Mouse (Mus musculus): ENCODE data around the gene Lypd5.
"Not testable (repeated sequence)": the region's sequence is repeated elsewhere in the genome, so short reads cannot be mapped to it uniquely, and the experiment has no call there.

The Lypd5 gene

GRCm38 (mm10) chr7:24384070-24384469 lies 35.1 kb downstream of the Lypd5 start:
- DNase-seq: peak in 1 of 2 experiments; percentile 37

GRCm38 (mm10) chr7:24384827-24385226 lies 35.8 kb downstream of the Lypd5 start:
- DNase-seq: peak; percentile 83 to 86

- DNase-seq: peak in 1 of 2 experiments; percentile 22
Observed at GRCm38 (mm10) chr7:24387059-24387556, 38.1 kb downstream of the Lypd5 start.

- peak in 1 of 2 experiments; percentile 5 for DNase-seq
Observed at GRCm38 (mm10) chr7:24389516-24390187, 40.7 kb downstream of the Lypd5 start.

DNA sequence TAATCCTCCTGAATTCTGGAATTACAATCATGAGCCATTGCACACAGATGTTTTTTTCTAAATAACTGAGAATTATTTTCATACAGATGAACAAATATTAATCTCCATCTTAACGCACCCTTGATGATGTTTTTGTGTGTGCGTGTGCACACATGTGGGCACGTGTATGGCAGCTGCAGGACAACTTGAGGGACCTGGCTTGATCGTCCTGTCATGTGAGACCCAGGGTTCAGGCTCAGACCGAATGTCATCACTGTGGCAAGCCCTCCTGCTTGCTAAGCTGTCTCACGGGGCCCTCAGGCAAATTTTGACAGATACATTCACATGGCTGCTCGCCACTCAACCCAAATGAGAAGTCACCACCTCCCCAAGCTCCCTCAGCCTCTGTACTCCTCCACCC lies 41.5 kb downstream of the Lypd5 start:
- no peak for DNase-seq

- DNase-seq: no peak
Observed at GRCm38 (mm10) chr7:24391077-24391476, 42.1 kb downstream of the Lypd5 start.

GRCm38 (mm10) chr7:24391687-24392086 lies 42.7 kb downstream of the Lypd5 start:
- DNase-seq: no peak

- DNase-seq: peak in 1 of 2 experiments; percentile 3
Observed at GRCm38 (mm10) chr7:24394054-24394453, 45.1 kb downstream of the Lypd5 start.

DNA sequence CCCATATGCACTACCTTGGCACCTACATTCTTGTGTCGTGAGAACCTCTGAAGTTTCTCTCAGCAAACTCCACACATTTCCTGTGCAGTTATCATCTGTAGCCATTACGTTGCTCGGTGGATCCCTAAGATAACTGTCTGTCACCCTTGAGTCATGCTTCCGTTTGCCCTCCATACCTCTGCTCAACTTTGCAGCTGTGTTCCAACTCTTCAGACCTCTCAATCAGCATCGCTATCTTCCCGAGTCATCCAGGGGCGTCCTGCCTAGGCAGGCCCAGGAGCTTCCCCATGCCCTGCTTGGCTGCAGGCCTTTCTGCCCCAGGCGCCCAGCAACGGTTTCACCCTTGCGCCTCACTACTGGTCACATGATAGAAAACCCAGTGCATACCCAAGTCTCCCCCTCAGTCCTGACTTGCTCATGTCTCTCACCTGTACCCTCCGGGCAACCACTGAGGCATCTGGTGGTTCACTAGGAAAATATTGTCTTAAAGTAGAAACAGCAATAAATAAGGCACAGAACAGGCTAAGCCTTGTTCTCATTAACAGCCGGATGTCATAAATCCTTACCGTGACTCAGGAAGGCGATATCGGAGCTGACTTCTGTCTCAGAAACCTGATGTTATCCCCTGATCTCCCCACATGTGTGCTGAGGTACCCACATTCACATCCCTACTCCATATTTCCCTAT lies 45.6 kb downstream of the Lypd5 start:
- DNase-seq: peak; percentile 47 to 63

DNA sequence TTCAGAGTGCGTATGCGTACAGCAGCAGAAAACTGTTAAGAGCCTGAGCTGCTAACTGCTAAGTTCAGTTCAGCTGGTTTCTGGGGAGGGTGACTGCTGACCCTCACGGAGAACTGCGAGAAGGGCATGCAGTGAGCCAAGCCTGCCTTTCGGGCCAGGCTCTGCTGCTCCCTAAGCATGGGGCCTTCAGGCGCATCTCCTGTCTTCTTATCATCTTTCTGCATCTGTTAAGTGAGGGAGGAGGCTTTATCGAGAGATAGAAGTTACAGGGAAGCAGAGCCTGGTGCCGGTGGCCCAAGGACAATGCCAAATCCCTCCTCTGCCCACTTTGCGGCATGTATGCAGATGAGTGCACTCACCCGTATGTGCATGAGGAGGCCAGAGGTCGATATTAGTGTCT lies 47.8 kb downstream of the Lypd5 start:
- no peak for DNase-seq

GRCm38 (mm10) chr7:24398364-24398913 lies 49.4 kb downstream of the Lypd5 start:
- DNase-seq: no peak

DNA sequence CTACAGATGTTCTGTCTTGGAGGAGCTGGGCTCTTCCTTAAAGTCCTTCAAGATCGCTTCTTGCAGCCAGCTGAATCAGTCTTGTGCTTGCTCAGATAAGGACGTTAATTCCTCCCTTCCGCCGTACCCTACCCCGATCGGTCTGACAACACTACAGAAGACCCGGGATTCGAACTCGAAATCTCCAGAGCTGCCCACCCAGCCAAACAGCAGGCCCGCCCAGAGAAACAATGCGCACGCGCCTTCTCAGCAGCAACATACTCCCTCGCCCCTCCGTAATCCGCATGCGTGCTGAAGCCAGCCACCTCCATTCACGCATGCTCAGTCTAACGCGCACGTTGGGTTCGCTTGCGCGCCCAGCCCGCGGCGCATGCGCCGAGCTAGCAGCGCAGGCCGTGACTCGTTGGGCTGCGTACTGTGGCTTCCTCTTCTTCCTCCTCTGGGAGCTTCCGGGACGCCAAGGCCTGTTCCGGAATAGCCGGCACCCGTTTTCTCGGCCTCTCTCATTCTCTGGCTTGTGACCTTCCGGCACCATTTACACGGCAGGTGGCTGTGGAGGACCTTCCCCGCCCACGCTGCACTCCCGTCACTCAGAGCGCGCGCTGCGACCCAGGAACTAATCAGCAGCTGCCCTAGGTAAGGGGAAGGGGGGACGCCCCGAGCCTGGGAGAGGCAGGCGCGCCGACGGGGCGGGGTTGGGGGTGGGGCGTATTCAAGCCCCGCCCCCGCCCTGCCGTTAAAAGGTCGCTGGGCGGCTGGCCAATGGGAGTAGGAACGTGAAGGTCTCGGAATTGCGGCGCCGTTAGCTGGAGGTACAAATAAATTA lies 50.5 kb downstream of the Lypd5 start, which contains the start of gene Smg9:
Gene Smg9, plus strand, starts transcription at position 364 of the 826 bp plus-strand sequence.
- peak; percentile 96 to 98 for DNase-seq

- DNase-seq: no peak
Observed at GRCm38 (mm10) chr7:24400082-24400452, 51.1 kb downstream of the Lypd5 start.

DNA sequence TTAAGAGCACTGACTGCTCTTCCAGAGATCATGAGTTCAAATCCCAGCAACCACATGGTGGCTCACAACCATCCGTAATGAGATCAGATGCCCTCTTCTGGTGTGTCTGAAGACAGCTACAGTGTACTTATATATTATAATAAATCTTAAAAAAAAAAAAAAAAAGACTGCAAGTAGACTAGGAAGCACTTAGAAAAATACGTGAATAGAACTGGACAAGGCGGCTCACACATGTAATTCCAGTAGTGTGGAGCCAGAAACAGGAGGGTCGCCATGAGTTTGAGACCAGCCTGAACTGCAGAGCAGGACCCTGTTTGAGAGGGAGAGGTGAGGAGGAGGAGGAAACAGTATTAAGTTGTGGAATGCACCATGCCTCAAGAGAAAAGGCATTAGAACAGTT lies 51.5 kb downstream of the Lypd5 start:
- DNase-seq: not testable (repeated sequence)

DNA sequence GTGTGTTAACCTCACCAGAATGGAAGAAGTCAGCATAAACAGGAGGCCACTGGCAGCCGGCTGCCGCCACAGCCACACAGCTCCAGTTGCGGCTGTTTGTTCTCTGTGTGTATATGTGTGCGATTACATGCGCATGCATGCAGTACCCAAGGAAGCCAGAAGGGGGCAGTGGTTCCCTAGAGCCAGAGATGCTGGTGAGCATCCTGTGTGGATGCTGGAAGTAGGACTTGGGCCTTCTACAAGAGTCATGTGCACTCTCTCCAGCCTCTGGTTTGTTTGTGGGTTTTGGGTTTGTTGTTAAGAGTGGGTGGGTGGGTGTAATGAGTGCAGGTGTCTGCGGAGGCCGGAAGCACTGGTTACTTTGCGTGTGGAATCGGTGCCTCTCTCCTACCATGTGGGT lies 53.9 kb downstream of the Lypd5 start:
- DNase-seq: no peak
